Mouse (Mus musculus): ENCODE data around the gene Tie1.

- TF ChIP-seq CTCF (IDR thresholded peaks at IDR 0.05; ENCODE audit: borderline replicate concordance, control insufficient read depth, extremely low read depth, insufficient read depth, low read length, poor library complexity) (no peak), POLR2A (IDR thresholded peaks at IDR 0.05; ENCODE audit: control insufficient read depth, extremely low read depth, insufficient read depth, low read length, poor library complexity) (no peak)
These were observed 44.8 kb downstream of the Tie1 start for GRCm38 (mm10) chr4:118445088-118445487.

Measured in thymus, adult 2 months (tissue).